Mouse (Mus musculus): ENCODE measurements at regions not wholly inside any gene's neighbourhood (a gene's known extent, or its start where the extent isn't known, plus 50 kb on each side); places are given as distances from the start of the nearest gene placed in this dataset.
"Not testable (repeated sequence)": the region's sequence is repeated elsewhere in the genome, so short reads cannot be mapped to it uniquely, and the experiment has no call there.

DNA sequence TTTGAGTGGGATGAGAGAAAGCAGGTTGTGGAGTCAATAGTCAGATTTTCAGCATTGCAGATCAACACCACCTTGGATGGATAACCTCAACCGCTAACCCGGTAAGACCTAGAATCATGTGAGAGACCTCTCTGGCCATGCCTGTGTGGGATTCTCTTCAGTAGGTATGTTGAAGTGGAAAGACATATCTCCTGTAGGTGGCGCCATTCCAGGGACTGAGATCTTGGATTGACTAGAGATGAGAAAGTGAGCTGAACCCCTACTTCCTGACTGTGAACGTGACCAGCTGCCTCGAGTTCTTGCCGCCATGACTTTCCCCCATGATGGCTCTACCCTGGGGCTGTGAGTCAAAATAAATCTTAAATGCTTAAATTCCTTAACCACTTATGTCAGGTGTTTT lies 102.7 kb downstream of the Eva1a start:
- no peak for DNase-seq (ENCODE audit: low spot score)

GRCm38 (mm10) chr6:82150051-82150450 lies 109.2 kb downstream of the Eva1a start:
- no peak for DNase-seq (ENCODE audit: low spot score)

GRCm38 (mm10) chr6:82170349-82171080 lies 129.7 kb downstream of the Eva1a start:
- no peak for DNase-seq (ENCODE audit: low spot score)

GRCm38 (mm10) chr6:82174943-82175342 lies 134.1 kb downstream of the Eva1a start:
- DNase-seq (ENCODE audit: low spot score), result no peak

DNA sequence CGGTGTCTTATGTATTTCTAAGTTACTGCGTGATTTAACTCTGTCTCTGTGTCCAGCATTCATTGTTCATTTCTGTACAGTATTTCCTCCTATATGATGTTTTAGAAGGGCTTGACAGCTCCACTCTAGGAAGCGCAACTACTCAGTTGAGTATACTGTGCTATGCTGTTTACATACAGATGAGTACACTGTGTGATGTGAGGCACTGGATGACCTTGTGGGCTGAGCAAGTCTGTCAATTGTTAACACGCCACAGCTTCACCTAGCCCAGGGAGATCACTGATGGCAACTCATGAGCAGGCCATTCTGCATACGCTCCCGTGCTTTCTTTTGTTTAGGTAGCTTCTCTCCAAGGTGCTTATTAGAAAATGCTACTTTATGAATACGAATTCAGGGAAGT lies 159.3 kb downstream of the Eva1a start:
- peak; percentile 9 for DNase-seq (ENCODE audit: low spot score)

DNA sequence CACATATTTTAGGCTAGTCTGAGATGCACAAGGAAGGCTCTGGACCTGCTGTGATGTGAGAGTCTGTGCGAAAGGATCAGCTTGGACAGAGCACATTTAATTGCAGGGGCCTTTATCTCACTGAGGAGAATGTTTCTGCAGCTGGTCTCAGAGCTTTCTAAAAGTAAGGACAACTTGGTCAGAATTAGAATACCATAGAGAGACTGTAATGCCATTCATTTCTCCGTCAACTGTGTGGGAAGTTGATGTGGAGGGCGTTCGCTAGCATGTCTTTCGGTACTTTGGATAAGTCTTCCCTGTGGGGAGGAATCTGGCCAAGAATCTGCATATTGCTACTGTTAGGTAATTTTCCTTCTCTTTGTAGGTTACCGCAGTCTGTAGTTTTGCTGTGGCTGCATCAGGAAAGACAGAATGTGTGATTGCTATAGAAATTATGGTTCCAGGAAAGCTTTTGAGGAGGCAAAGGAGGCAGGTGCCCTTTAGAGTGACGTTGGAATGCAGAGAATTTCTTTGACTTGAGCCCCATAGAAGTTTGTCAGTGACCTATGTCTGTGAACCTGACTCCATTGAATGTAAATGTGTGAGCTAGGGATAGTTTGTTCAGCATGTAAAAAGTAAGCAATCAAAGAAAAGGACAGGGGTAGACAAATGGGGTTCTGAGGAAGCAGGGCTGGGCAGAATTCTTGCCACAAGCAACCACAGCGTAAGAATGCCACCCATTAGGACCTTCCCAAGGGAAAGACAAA lies 164.2 kb downstream of the Eva1a start:
- no peak for DNase-seq (ENCODE audit: low spot score)

DNA sequence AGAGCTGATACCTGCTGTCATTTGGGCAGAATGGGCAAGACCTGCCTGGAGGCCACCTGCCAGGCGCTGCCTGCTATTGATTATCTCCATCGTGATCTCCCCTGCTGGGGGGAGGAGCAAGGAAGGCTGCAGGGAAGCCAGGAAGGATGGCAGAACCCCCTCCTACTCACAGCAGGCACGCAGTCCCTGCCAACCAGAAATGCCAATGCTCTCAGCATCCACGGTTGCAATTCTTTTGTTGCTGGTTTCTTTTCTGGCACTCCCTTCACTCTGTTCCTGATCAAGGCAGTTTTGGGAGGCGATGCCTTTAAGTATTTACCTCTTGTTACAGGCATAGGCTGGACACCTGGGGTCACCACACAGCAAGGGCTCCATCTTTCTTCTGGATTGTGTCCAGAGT lies 164.3 kb upstream of the Tacr1 start:
- no peak for DNase-seq (ENCODE audit: low spot score)

- DNase-seq (ENCODE audit: low spot score), result no peak
Measured at GRCm38 (mm10) chr6:82240584-82241245, 161.4 kb upstream of the Tacr1 start.

GRCm38 (mm10) chr6:82247652-82248051 lies 154.5 kb upstream of the Tacr1 start:
- DNase-seq (ENCODE audit: low spot score), result not testable (repeated sequence)

- DNase-seq (ENCODE audit: low spot score), result no peak
Measured at GRCm38 (mm10) chr6:82284494-82284893, 117.6 kb upstream of the Tacr1 start.

- DNase-seq (ENCODE audit: low spot score), result no peak
Measured at GRCm38 (mm10) chr6:82285233-82285632, 116.9 kb upstream of the Tacr1 start.

- no peak for DNase-seq (ENCODE audit: low spot score)
Measured at GRCm38 (mm10) chr6:82293507-82293906, 108.6 kb upstream of the Tacr1 start.

- DNase-seq (ENCODE audit: low spot score), result no peak
Measured at GRCm38 (mm10) chr6:82296673-82297328, 105.3 kb upstream of the Tacr1 start.

- not testable (repeated sequence) for DNase-seq (ENCODE audit: low spot score)
Measured at GRCm38 (mm10) chr6:82302241-82302640, 99.9 kb upstream of the Tacr1 start.

DNA sequence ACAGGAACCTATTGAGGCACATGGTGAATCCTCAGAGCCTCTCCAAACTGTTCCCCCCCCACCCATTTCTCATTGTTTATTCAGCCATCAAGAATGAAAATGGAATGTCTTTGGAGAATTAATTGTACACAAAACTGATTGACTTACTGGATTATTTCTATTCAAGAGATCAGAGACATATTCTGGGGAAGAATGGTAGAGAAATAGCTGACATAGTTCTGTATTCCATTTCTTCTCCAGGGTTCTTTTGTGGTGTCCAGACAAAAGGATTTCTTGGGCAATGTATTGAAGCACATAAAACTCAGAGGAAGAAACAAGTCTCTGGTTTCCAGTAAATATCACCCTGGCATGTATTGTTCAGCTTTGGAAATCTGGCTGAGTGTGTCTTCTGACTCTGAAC lies 88.4 kb upstream of the Tacr1 start:
- no peak for DNase-seq (ENCODE audit: low spot score)
